Mouse (Mus musculus) heart, embryonic 10.5 days (tissue): ENCODE measurements around the gene Surf4. TPM values are rescaled to one million over a fixed set of nuclear protein-coding genes. Genes with fewer than 3 reads are reported as not detected.

Experiments
- DNase-seq: peaks from one replicate; pipeline ENCODE4 v3.0.0-alpha.2; 2017; ENCODE audit warnings: low spot score
- H3K27ac ChIP-seq: fragments of 300-500 bp; sonication (generic); 2 replicates; pipeline ENCODE4 v1.5.1; 2016; ENCODE audit warnings: mild to moderate bottlenecking
- H3K27me3 ChIP-seq: fragments of 300-500 bp; sonication (generic); 2 replicates; pipeline ENCODE4 v1.6.1; 2016; ENCODE audit warnings: mild to moderate bottlenecking; ENCODE audit not compliant: poor library complexity, insufficient read depth, severe bottlenecking
- H3K36me3 ChIP-seq: fragments of 300-500 bp; sonication (generic); 2 replicates; pipeline ENCODE4 v1.6.1; 2016; ENCODE audit warnings: mild to moderate bottlenecking, moderate library complexity
- H3K4me1 ChIP-seq: fragments of 300-500 bp; sonication (generic); 2 replicates; pipeline ENCODE4 v1.6.1; 2016; ENCODE audit warnings: mild to moderate bottlenecking
- H3K4me3 ChIP-seq: fragments of 300-500 bp; sonication (generic); 2 replicates; pipeline ENCODE4 v1.5.1; 2016; ENCODE audit warnings: mild to moderate bottlenecking, moderate library complexity
- H3K9me3 ChIP-seq: fragments of 300-500 bp; sonication (generic); 2 replicates; pipeline ENCODE4 v1.6.1; 2016; ENCODE audit warnings: mild to moderate bottlenecking, moderate library complexity
- WGBS: fragments of 180-500 bp; shearing (Covaris S2); methylation state at CpG from one replicate; pipeline ENCODE4 v1.1.7; 2016; 5-methylcytosine and 5-hydroxymethylcytosine counted together
- polyA plus RNA-seq: library from polyadenylated mRNA; unstranded; fragments of >200 nt; fragmentation: Nextera tagmentation; extraction: Ambion mirVana; gene quantifications from 2 replicates; pipeline ENCODE4 v1.2.1, GENCODE M21; 2016

Surf4 gene
- 229 and 242 TPM in 2 replicates for polyA plus RNA-seq

- H3K4me3 ChIP-seq, result peak within 1 kb of the TSS; percentile 97
- 1% methylated on average over 69 of the region's 70 CpGs for WGBS
- peak; percentile 98 for DNase-seq
- no peaks in the 10 kb centered on the region for H3K9me3 ChIP-seq
- peaks cover 32% of the 10 kb centered on the region for H3K4me1 ChIP-seq
- peaks cover 33% of the 10 kb centered on the region for H3K36me3 ChIP-seq
- H3K27ac ChIP-seq, result peak within 1 kb of the TSS; percentile 95
- H3K27me3 ChIP-seq, result no peaks in the 10 kb centered on the region
These were observed at the start of gene Surf4, which contains the start of gene Stkld1 for GRCm38 (mm10) chr2:26933304-26934055. Surf4 (minus strand) TSS chr2:26933928. Stkld1 (plus strand) TSS chr2:26934047.

GRCm38 (mm10) chr2:26980361-26980760, 46.6 kb upstream of the Surf4 start:
- no peak for DNase-seq
- Histone ChIP-seq H3K36me3 (no peaks in the 10 kb centered on the region), H3K9me3 (no peaks in the 10 kb centered on the region), H3K27me3 (peaks cover 29% of the 10 kb centered on the region; the same call in 1 of the 2 replicates), H3K4me1 (no peaks in the 10 kb centered on the region), H3K27ac (no peak overlapping the region), H3K4me3 (no peak overlapping the region)
- 69% methylated on average over 1 of the region's 1 CpGs for WGBS

GRCm38 (mm10) chr2:26973960-26974359, 40.2 kb upstream of the Surf4 start:
- no peak for DNase-seq
- Histone ChIP-seq H3K27ac (no peak overlapping the region), H3K4me1 (no peaks in the 10 kb centered on the region), H3K9me3 (no peaks in the 10 kb centered on the region), H3K4me3 (no peak overlapping the region), H3K36me3 (no peaks in the 10 kb centered on the region), H3K27me3 (peaks cover 29% of the 10 kb centered on the region)
- 38% methylated on average over 4 of the region's 4 CpGs for WGBS

GRCm38 (mm10) chr2:26973116-26973515, 39.4 kb upstream of the Surf4 start, which contains the start of gene Adamts13:
Adamts13 (plus strand) TSS chr2:26973416.
- Histone ChIP-seq H3K27ac (no peak within 1 kb of the TSS), H3K27me3 (peaks cover 29% of the 10 kb centered on the region), H3K9me3 (no peaks in the 10 kb centered on the region), H3K4me1 (no peaks in the 10 kb centered on the region), H3K36me3 (no peaks in the 10 kb centered on the region), H3K4me3 (no peak within 1 kb of the TSS)
- no peak for DNase-seq
- WGBS, result 71% methylated on average over 3 of the region's 3 CpGs

- Histone ChIP-seq H3K4me3 (no peak overlapping the region), H3K36me3 (peaks cover 2% of the 10 kb centered on the region), H3K27ac (no peak overlapping the region), H3K9me3 (no peaks in the 10 kb centered on the region), H3K27me3 (peaks cover under 1% of the 10 kb centered on the region), H3K4me1 (peaks cover 19% of the 10 kb centered on the region)
- no peak for DNase-seq
- WGBS, result 81% methylated on average over 2 of the region's 2 CpGs
These were observed 33.5 kb upstream of the Surf4 start for GRCm38 (mm10) chr2:26967262-26967661.

- DNase-seq, result no peak
- Histone ChIP-seq H3K4me3 (peak overlapping the region; percentile 80), H3K9me3 (no peaks in the 10 kb centered on the region), H3K4me1 (peaks cover 19% of the 10 kb centered on the region), H3K27me3 (no peaks in the 10 kb centered on the region; the same call in 1 of the 2 replicates), H3K36me3 (peaks cover 24% of the 10 kb centered on the region), H3K27ac (peak overlapping the region; percentile 98)
- 16% methylated on average over 14 of the region's 14 CpGs for WGBS
These were observed 31.1 kb upstream of the Surf4 start for GRCm38 (mm10) chr2:26964724-26965370.

- Histone ChIP-seq H3K27me3 (no peaks in the 10 kb centered on the region), H3K4me1 (peaks cover 19% of the 10 kb centered on the region), H3K9me3 (no peaks in the 10 kb centered on the region), H3K27ac (peak within 1 kb of the TSS; percentile 98), H3K4me3 (peak within 1 kb of the TSS; percentile 80), H3K36me3 (peaks cover 29% of the 10 kb centered on the region)
- DNase-seq, result peak; percentile 95
- WGBS, result under 1% methylated on average over 50 of the region's 50 CpGs
These were observed 30.4 kb upstream of the Surf4 start, which contains the start of gene Rexo4 for GRCm38 (mm10) chr2:26963923-26964723. Rexo4 (minus strand) TSS chr2:26964386.

GRCm38 (mm10) chr2:26960756-26961155, 27.0 kb upstream of the Surf4 start:
- no peaks in the 10 kb centered on the region for H3K27me3 ChIP-seq
- peaks cover 61% of the 10 kb centered on the region for H3K36me3 ChIP-seq
- no peak overlapping the region for H3K27ac ChIP-seq
- DNase-seq, result no peak
- H3K4me1 ChIP-seq, result peaks cover 19% of the 10 kb centered on the region
- no peaks in the 10 kb centered on the region for H3K9me3 ChIP-seq
- H3K4me3 ChIP-seq, result no peak overlapping the region
- 78% methylated on average over 4 of the region's 4 CpGs for WGBS

- H3K27ac ChIP-seq, result no peak overlapping the region
- WGBS, result 99% methylated on average over 2 of the region's 2 CpGs
- peaks cover 93% of the 10 kb centered on the region for H3K36me3 ChIP-seq
- no peak overlapping the region for H3K4me3 ChIP-seq
- no peaks in the 10 kb centered on the region for H3K9me3 ChIP-seq
- no peaks in the 10 kb centered on the region for H3K27me3 ChIP-seq
- H3K4me1 ChIP-seq, result no peaks in the 10 kb centered on the region
- DNase-seq, result no peak
These were observed 23.7 kb upstream of the Surf4 start for GRCm38 (mm10) chr2:26957488-26957859.

GRCm38 (mm10) chr2:26956811-26957487, 23.2 kb upstream of the Surf4 start:
- Histone ChIP-seq H3K36me3 (peaks cover 93% of the 10 kb centered on the region), H3K4me1 (no peaks in the 10 kb centered on the region), H3K27ac (no peak overlapping the region), H3K9me3 (no peaks in the 10 kb centered on the region), H3K4me3 (no peak overlapping the region), H3K27me3 (no peaks in the 10 kb centered on the region)
- DNase-seq, result no peak
- WGBS, result 91% methylated on average over 12 of the region's 12 CpGs

- no peaks in the 10 kb centered on the region for H3K27me3 ChIP-seq
- no peaks in the 10 kb centered on the region for H3K9me3 ChIP-seq
- H3K4me1 ChIP-seq, result no peaks in the 10 kb centered on the region
- 92% methylated on average over 2 of the region's 2 CpGs for WGBS
- no peak for DNase-seq
- H3K4me3 ChIP-seq, result no peak overlapping the region
- peaks cover 93% of the 10 kb centered on the region for H3K36me3 ChIP-seq
- H3K27ac ChIP-seq, result no peak overlapping the region
These were observed 21.1 kb upstream of the Surf4 start for GRCm38 (mm10) chr2:26954735-26955395.

- Histone ChIP-seq H3K27ac (no peak overlapping the region), H3K4me1 (no peaks in the 10 kb centered on the region), H3K4me3 (no peak overlapping the region), H3K9me3 (no peaks in the 10 kb centered on the region), H3K27me3 (no peaks in the 10 kb centered on the region), H3K36me3 (peaks cover 91% of the 10 kb centered on the region)
- WGBS, result 88% methylated on average over 8 of the region's 8 CpGs
- no peak for DNase-seq
These were observed 19.1 kb upstream of the Surf4 start for GRCm38 (mm10) chr2:26952866-26953265.
